Mouse (Mus musculus): ENCODE data around the gene Hoxd11. TPM values are rescaled to one million over a fixed set of nuclear protein-coding genes. Genes with fewer than 3 reads are reported as not detected.

Hoxd11 gene
- total RNA-seq (2014; rRNA removed; ENCODE audit: low replicate concordance), result 0.11 TPM in 1 of 2 replicates, not detected in the other
- polyA plus RNA-seq (2015; fragmentation: Nextera tagmentation; extraction: Ambion mirVana), result not detected in 2 replicates

DNA sequence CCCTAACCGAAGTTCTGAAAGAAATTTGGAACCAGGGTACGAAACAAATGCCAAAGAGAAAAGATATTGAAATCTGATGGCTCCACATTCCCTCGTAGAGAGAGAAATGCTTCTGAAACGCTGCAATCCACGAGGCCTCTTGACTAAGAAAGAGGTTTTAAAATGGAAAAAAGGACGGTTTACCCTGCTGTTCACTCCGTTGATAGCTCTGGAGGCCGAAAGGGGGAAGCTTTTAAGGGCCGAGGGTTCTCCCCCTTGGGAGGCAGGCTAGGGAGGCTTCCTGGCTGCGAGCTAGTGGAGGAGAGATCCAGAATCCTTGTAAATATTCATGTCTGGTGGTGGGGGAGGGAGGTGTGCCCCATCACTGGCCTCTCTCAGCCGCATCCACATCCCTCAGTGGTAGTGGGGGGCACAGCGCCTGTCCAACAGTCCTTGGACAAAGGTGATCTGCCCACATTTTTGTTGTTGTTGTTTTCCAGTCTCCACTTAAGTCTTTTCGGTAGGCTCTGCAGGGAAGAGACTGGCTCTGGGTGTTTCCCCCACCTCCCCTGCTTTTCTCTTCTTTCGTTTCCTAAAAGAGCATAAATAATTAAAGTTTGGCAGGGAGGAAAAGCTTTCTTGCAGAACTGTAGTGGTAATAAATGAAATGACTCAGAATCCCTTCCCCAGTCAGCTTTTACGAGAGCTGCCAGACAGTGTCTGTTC, at the start of gene Hoxd11:
Gene Hoxd11 (plus strand): TSS at position 667 of the 705 bp plus-strand sequence.
- H3K36me3 ChIP-seq (replicated peaks; ENCODE audit: control insufficient read depth, insufficient read depth, low read length), result no peaks in the 10 kb centered on the region
- no peak within 1 kb of the TSS for H3K4me2 ChIP-seq (ENCODE audit: low read depth, low read length)
- peaks cover 100% of the 10 kb centered on the region for H3K27me3 ChIP-seq (ENCODE audit: control insufficient read depth, insufficient read depth, low read length)
- peak within 1 kb of the TSS; percentile 12; the same call in 1 of the 2 replicates for H3K4me3 ChIP-seq (ENCODE audit: low read depth, low read length)
- H3K9ac ChIP-seq (replicated peaks; ENCODE audit: low read depth, low read length), result no peak within 1 kb of the TSS
- no peak for ATAC-seq (ENCODE audit: insufficient read depth, low read depth)
- 2% methylated on average over 15 of the region's 15 CpGs for WGBS
- no peaks in the 10 kb centered on the region for H3K9me3 ChIP-seq (replicated peaks; ENCODE audit: control insufficient read depth, low read length)
- H3K4me1 ChIP-seq (ENCODE audit: control insufficient read depth, insufficient read depth), result peaks cover 9% of the 10 kb centered on the region; the same call in 1 of the 2 replicates
- DNase-seq (ENCODE audit: low spot score), result no peak
- H3K27ac ChIP-seq (ENCODE audit: low read depth), result no peak within 1 kb of the TSS
- TF ChIP-seq EP300 (IDR thresholded peaks at IDR 0.05; ENCODE audit: low read depth), result no peak
- TF ChIP-seq CTCF (IDR thresholded peaks at IDR 0.05; ENCODE audit: low read depth), result no peak

DNA sequence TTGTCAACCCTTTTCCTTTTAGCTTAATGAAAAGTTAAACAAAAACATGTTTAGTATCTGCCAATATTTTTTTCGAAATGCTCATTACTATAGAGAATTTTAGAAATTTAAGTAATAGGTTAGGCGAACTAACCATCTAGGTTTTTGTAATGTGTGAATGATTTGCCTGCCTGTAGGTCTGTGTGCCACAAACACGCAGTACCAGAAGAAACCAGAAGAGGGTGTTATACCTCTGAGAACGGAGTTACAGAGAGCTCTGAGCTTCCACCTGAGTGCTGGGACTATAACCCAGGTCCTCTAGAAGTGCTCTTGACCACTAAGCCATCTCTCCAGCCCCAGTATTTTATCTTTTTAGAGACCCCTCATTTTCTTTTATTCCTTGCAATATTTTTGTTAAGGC, 43.9 kb upstream of the Hoxd11 start:
- Histone ChIP-seq H3K9me3 (replicated peaks; ENCODE audit: control insufficient read depth, low read length) (no peaks in the 10 kb centered on the region), H3K4me2 (ENCODE audit: low read depth, low read length) (no peak overlapping the region), H3K4me1 (ENCODE audit: control insufficient read depth, insufficient read depth) (no peaks in the 10 kb centered on the region), H3K27ac (ENCODE audit: low read depth) (no peak overlapping the region), H3K4me3 (ENCODE audit: low read depth, low read length) (no peak overlapping the region), H3K27me3 (ENCODE audit: control insufficient read depth, insufficient read depth, low read length) (no peaks in the 10 kb centered on the region), H3K36me3 (replicated peaks; ENCODE audit: control insufficient read depth, insufficient read depth, low read length) (no peaks in the 10 kb centered on the region), H3K9ac (replicated peaks; ENCODE audit: low read depth, low read length) (no peak overlapping the region)
- DNase-seq (ENCODE audit: low spot score) (no peak), ATAC-seq (ENCODE audit: insufficient read depth, low read depth) (no peak)
- WGBS, result 52% methylated on average over 4 of the region's 4 CpGs
- no peak for TF ChIP-seq CTCF (IDR thresholded peaks at IDR 0.05; ENCODE audit: low read depth)
- no peak for TF ChIP-seq EP300 (IDR thresholded peaks at IDR 0.05; ENCODE audit: low read depth)

DNA sequence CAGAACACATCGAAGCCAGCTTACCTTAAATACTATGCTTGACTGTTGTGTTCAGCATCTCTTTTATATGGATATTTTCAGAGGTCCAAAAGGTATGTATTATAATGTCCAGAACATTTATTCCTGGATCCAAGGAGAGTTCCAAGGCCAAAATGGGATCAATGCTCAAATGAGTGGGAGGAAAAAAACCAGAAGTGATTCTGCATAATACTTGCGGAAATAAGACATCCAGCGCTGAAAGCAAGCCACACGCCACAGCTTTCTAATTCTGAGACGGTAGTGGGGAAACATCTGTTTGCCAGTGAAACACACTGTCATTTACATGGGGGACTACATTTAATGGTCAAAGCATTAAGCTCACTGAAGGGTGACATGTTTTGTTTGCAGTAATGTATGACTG, 36.9 kb upstream of the Hoxd11 start:
- Histone ChIP-seq H3K9me3 (replicated peaks; ENCODE audit: control insufficient read depth, low read length) (no peaks in the 10 kb centered on the region), H3K9ac (replicated peaks; ENCODE audit: low read depth, low read length) (no peak overlapping the region), H3K4me2 (ENCODE audit: low read depth, low read length) (no peak overlapping the region), H3K4me1 (ENCODE audit: control insufficient read depth, insufficient read depth) (no peaks in the 10 kb centered on the region), H3K27me3 (ENCODE audit: control insufficient read depth, insufficient read depth, low read length) (peaks cover 26% of the 10 kb centered on the region), H3K27ac (ENCODE audit: low read depth) (no peak overlapping the region), H3K4me3 (ENCODE audit: low read depth, low read length) (no peak overlapping the region), H3K36me3 (replicated peaks; ENCODE audit: control insufficient read depth, insufficient read depth, low read length) (no peaks in the 10 kb centered on the region)
- ATAC-seq (ENCODE audit: insufficient read depth, low read depth), result no peak
- TF ChIP-seq CTCF (IDR thresholded peaks at IDR 0.05; ENCODE audit: low read depth), result no peak
- no peak for TF ChIP-seq EP300 (IDR thresholded peaks at IDR 0.05; ENCODE audit: low read depth)
- no peak for DNase-seq (ENCODE audit: low spot score)
- WGBS, result 60% methylated on average over 5 of the region's 5 CpGs

DNA sequence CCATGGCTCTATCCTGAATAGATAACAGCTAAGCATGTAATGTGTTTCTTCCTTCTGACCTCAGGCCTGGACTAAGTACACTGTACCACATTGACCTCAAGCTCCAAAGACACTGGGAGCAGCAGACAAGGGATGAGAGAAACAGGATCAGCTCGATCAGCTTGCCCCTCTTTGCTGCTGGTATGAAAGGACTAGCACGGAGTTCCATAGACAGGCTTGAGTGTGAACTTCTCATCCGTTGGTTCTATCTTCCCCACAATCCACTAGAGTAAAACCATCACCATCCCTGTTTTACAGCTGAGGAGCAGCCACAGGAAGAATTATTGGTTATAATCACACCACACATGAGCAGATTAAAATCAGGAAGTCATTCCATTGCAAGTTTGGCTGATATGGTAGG, 33.7 kb upstream of the Hoxd11 start:
- Histone ChIP-seq H3K9me3 (replicated peaks; ENCODE audit: control insufficient read depth, low read length) (no peaks in the 10 kb centered on the region), H3K4me2 (ENCODE audit: low read depth, low read length) (no peak overlapping the region), H3K27ac (ENCODE audit: low read depth) (no peak overlapping the region), H3K27me3 (ENCODE audit: control insufficient read depth, insufficient read depth, low read length) (peaks cover 58% of the 10 kb centered on the region), H3K9ac (replicated peaks; ENCODE audit: low read depth, low read length) (no peak overlapping the region), H3K4me3 (ENCODE audit: low read depth, low read length) (no peak overlapping the region), H3K4me1 (ENCODE audit: control insufficient read depth, insufficient read depth) (no peaks in the 10 kb centered on the region), H3K36me3 (replicated peaks; ENCODE audit: control insufficient read depth, insufficient read depth, low read length) (no peaks in the 10 kb centered on the region)
- 86% methylated on average over 3 of the region's 3 CpGs for WGBS
- ATAC-seq (ENCODE audit: insufficient read depth, low read depth) (no peak), DNase-seq (ENCODE audit: low spot score) (no peak)
- TF ChIP-seq CTCF (IDR thresholded peaks at IDR 0.05; ENCODE audit: low read depth) (no peak), EP300 (IDR thresholded peaks at IDR 0.05; ENCODE audit: low read depth) (no peak)

DNA sequence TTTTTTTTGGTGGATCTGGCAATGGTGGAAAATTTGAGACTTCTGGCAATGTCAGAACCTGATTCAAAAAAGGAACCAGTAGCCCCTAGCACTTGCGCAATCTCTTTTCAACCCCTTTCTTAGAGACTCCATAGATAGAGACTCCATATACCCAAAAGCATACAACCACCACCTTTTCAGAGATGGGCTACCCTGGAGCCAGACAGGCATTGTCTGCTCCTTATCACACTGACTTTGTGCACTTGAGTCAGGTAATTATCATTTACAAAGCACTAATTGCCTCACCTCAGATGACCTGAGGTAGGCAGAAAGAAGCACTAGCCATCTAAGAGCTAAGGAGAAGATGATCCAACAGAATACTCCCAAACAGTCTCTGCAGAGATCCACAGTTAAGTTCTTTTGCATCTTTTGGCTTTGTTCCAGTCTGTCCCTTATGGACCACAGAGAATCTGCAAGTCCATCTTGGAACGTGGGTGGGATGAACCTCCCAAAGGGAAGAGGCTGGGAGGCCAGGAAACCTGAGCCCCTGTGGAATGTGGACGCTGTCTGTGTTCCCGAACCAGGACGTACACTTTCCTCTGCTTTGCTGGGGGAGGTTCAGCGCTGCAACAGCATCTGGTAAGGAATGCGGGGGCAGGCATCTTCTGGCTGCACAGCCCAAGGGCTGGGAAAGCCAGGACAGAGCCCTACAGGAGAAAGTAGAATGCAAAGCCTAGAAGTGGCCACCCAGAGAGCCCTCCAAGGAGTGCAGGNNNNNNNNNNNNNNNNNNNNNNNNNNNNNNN, 32.1 kb upstream of the Hoxd11 start:
- Histone ChIP-seq H3K4me2 (ENCODE audit: low read depth, low read length) (no peak overlapping the region), H3K4me3 (ENCODE audit: low read depth, low read length) (no peak overlapping the region), H3K27me3 (ENCODE audit: control insufficient read depth, insufficient read depth, low read length) (peaks cover 74% of the 10 kb centered on the region), H3K9me3 (replicated peaks; ENCODE audit: control insufficient read depth, low read length) (no peaks in the 10 kb centered on the region), H3K9ac (replicated peaks; ENCODE audit: low read depth, low read length) (no peak overlapping the region), H3K4me1 (ENCODE audit: control insufficient read depth, insufficient read depth) (no peaks in the 10 kb centered on the region), H3K36me3 (replicated peaks; ENCODE audit: control insufficient read depth, insufficient read depth, low read length) (no peaks in the 10 kb centered on the region), H3K27ac (ENCODE audit: low read depth) (no peak overlapping the region)
- ATAC-seq (ENCODE audit: insufficient read depth, low read depth) (no peak), DNase-seq (ENCODE audit: low spot score) (no peak)
- 14% methylated on average over 7 of the region's 7 CpGs for WGBS
- TF ChIP-seq EP300 (IDR thresholded peaks at IDR 0.05; ENCODE audit: low read depth) (no peak), CTCF (IDR thresholded peaks at IDR 0.05; ENCODE audit: low read depth) (no peak)
